Mouse (Mus musculus) stomach, embryonic 14.5 days (tissue): ENCODE data around the gene Xlr5a. TPM values are rescaled to one million over a fixed set of nuclear protein-coding genes. Genes with fewer than 3 reads are reported as not detected.

Experiments used
- polyA plus RNA-seq: library from polyadenylated mRNA; unstranded; fragments of >200 nt; fragmentation: Nextera tagmentation; extraction: Ambion mirVana; gene quantifications from 2 replicates; pipeline ENCODE4 v1.2.1, GENCODE M21; 2014

Gene Xlr5a
- polyA plus RNA-seq, 1 experiment from 2014 or later: 0.16 TPM

Other genes starting within 250 kb of the Xlr5a start
- 0.27 TPM in 1 of 2 replicates, not detected in the other for gene Pnma3, start 228.2 kb downstream of the Xlr5a start, polyA plus RNA-seq
- gene Xlr4a, start 210.5 kb downstream of the Xlr5a start, polyA plus RNA-seq: 0.31 and 1.5 TPM in 2 replicates
- 3.3 and 7.9 TPM in 2 replicates for gene Xlr3a, start 195.9 kb downstream of the Xlr5a start, polyA plus RNA-seq
- gene Gm14685, start 175.9 kb downstream of the Xlr5a start, polyA plus RNA-seq: not detected in 2 replicates
- not detected in 2 replicates for gene Xlr5b, start 144.2 kb downstream of the Xlr5a start, polyA plus RNA-seq
- gene DXBay18, start 143.5 kb downstream of the Xlr5a start, polyA plus RNA-seq: not detected in 2 replicates
- not detected in 2 replicates for gene Spin2d, start 116.0 kb downstream of the Xlr5a start, polyA plus RNA-seq
- 5.5 and 11.3 TPM in 2 replicates for gene Xlr3b, start 100.8 kb downstream of the Xlr5a start, polyA plus RNA-seq
- gene Xlr4b, start 78.6 kb downstream of the Xlr5a start, polyA plus RNA-seq: 0.17 and 1.1 TPM in 2 replicates
- 12.2 and 12.9 TPM in 2 replicates for gene F8a, start 64.7 kb downstream of the Xlr5a start, polyA plus RNA-seq
- not detected in 2 replicates for gene Xlr4c, start 49.8 kb downstream of the Xlr5a start, polyA plus RNA-seq
- gene Xlr3c, start 27.6 kb downstream of the Xlr5a start, polyA plus RNA-seq: not detected in 2 replicates
- gene Xlr5c, start within 50 bp of the Xlr5a start, polyA plus RNA-seq: not detected in 2 replicates
- not detected in 2 replicates for gene Gm45015, start 43.9 kb upstream of the Xlr5a start, polyA plus RNA-seq
- gene Zfp275, start 49.6 kb upstream of the Xlr5a start, polyA plus RNA-seq: 17.4 and 21.2 TPM in 2 replicates
- not detected in 2 replicates for gene Gm18336, start 105.8 kb upstream of the Xlr5a start, polyA plus RNA-seq
- gene Zfp92, start 118.1 kb upstream of the Xlr5a start, polyA plus RNA-seq: 0.09 and 0.11 TPM in 2 replicates
- gene Trex2, start 142.4 kb upstream of the Xlr5a start, polyA plus RNA-seq: 0.25 TPM in 1 of 2 replicates, not detected in the other
- gene Haus7, start 166.1 kb upstream of the Xlr5a start, polyA plus RNA-seq: 50.1 and 57.5 TPM in 2 replicates
- 95.7 and 104 TPM in 2 replicates for gene Bgn, start 190.6 kb upstream of the Xlr5a start, polyA plus RNA-seq
- gene Atp2b3, start 210.1 kb upstream of the Xlr5a start, polyA plus RNA-seq: 0.36 and 0.38 TPM in 2 replicates